Mouse (Mus musculus) bone marrow, adult 2 months (tissue): ENCODE data around the gene Cacna1c.

ENCODE experiments used
- CTCF ChIP-seq: fragments of 200-500 bp; IDR thresholded peaks from 2 replicates; pipeline ENCODE4 v1.5.1; 2011; ENCODE audit warnings: low read length, control low read depth; ENCODE audit not compliant: control insufficient read depth, insufficient read depth
- POLR2A ChIP-seq: fragments of 200-500 bp; IDR thresholded peaks from 2 replicates; pipeline ENCODE4 v1.6.1; 2011; ENCODE audit warnings: low read depth, mild to moderate bottlenecking, control low read depth, low read length, borderline replicate concordance; ENCODE audit not compliant: control insufficient read depth

GRCm38 (mm10) chr6:119215040-119215613 lies 18.9 kb upstream of the Cacna1c start:
- TF ChIP-seq CTCF: no peak
- no peak for TF ChIP-seq POLR2A
